Mouse (Mus musculus): ENCODE measurements around the gene C330021F23Rik. TPM values are rescaled to one million over a fixed set of nuclear protein-coding genes. Genes with fewer than 3 reads are reported as not detected.
"Not testable (repeated sequence)": the region's sequence is repeated elsewhere in the genome, so short reads cannot be mapped to it uniquely, and the experiment has no call there.

C330021F23Rik gene
- polyA plus RNA-seq, 1 experiment: 0.23 TPM

GRCm38 (mm10) chr8:3546511-3546910, 21.3 kb upstream of the C330021F23Rik start:
- no peak overlapping the region for H3K27ac ChIP-seq (ENCODE audit: insufficient read depth, low read length)
- TF ChIP-seq POLR2A (IDR thresholded peaks at IDR 0.05; ENCODE audit: extremely low read depth, insufficient read depth, low read length) (no peak), CTCF (IDR thresholded peaks at IDR 0.05; ENCODE audit: extremely low read depth, insufficient read depth, low read length) (no peak)
- no peak overlapping the region for H3K4me3 ChIP-seq (ENCODE audit: insufficient read depth, low read length)
- H3K4me1 ChIP-seq (ENCODE audit: control insufficient read depth, insufficient read depth, low read length): no peaks in the 10 kb centered on the region

DNA sequence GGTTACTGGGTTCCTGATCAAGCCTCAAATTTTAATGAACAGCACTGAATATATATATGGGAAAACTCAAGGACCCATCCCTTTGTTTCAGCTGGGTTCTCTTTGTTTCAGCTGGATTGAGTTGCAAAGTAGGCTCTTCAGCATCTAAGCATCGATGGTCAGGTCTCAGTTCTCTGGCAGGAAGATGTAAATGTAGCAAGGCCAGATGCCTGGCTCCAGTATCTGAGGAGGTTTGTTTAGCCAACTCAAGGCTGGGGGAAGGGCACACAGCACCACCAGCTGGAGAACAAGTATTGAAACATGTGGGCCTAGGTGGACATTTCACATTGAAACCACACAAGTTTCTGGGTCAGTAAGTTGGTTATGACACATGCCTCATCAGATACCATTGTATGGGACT, 15.6 kb upstream of the C330021F23Rik start:
- TF ChIP-seq POLR2A (IDR thresholded peaks at IDR 0.05; ENCODE audit: extremely low read depth, insufficient read depth, low read length) (no peak), CTCF (IDR thresholded peaks at IDR 0.05; ENCODE audit: extremely low read depth, insufficient read depth, low read length) (no peak)
- Histone ChIP-seq H3K4me1 (ENCODE audit: control insufficient read depth, insufficient read depth, low read length) (no peaks in the 10 kb centered on the region), H3K4me3 (ENCODE audit: insufficient read depth, low read length) (no peak overlapping the region), H3K27ac (ENCODE audit: insufficient read depth, low read length) (no peak overlapping the region)

DNA sequence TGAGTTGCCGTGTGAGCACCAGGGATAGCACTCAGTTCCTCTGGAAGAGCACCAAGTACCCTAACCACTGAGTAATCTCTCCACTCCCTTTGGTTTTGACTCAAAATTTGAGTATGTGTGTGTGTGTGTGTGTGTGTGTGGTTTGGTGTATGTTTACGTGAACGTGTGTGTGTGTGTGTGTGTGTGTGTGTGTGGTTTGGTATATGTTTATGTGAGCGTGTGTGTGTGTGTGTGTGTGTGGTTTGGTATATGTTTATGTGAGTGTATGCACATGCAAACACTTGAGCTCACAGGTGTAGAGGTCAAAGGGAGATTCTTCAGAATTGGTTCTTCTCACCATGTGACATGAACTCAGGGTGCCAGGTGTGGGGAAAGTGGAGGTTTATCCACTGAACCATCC, 11.7 kb upstream of the C330021F23Rik start:
- H3K27ac ChIP-seq (ENCODE audit: insufficient read depth, low read length): no peak overlapping the region
- TF ChIP-seq CTCF (IDR thresholded peaks at IDR 0.05; ENCODE audit: extremely low read depth, insufficient read depth, low read length): no peak
- TF ChIP-seq POLR2A (IDR thresholded peaks at IDR 0.05; ENCODE audit: extremely low read depth, insufficient read depth, low read length): no peak
- no peaks in the 10 kb centered on the region for H3K4me1 ChIP-seq (ENCODE audit: control insufficient read depth, insufficient read depth, low read length)
- H3K4me3 ChIP-seq (ENCODE audit: insufficient read depth, low read length): no peak overlapping the region

DNA sequence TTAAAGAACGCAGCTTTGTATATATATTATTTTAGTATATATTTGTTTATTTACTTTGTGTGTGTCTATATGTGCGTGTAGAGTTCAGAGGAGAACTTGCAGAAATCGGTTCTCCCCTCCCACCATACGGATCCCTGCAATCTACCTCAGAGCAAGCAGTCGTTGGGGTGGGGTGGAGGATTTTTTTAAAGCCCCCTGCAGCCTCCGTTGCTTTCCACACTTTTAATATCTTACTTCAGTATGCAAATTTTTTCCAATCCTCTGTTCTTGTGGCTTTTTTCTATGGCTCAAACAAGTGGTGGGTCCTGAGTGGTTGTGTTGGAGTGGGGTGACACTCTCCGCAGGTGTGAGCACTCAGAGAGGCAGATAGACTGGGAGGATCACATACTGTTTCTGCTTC, 588 bp downstream of the C330021F23Rik start:
- no peak overlapping the region for H3K27ac ChIP-seq (ENCODE audit: insufficient read depth, low read length)
- H3K4me1 ChIP-seq (ENCODE audit: control insufficient read depth, insufficient read depth, low read length): no peaks in the 10 kb centered on the region
- H3K4me3 ChIP-seq (ENCODE audit: insufficient read depth, low read length): no peak overlapping the region
- TF ChIP-seq CTCF (IDR thresholded peaks at IDR 0.05; ENCODE audit: extremely low read depth, insufficient read depth, low read length) (no peak), POLR2A (IDR thresholded peaks at IDR 0.05; ENCODE audit: extremely low read depth, insufficient read depth, low read length) (no peak)

- no peaks in the 10 kb centered on the region for H3K4me1 ChIP-seq (ENCODE audit: control insufficient read depth, insufficient read depth, low read length)
- no peak overlapping the region for H3K4me3 ChIP-seq (ENCODE audit: insufficient read depth, low read length)
- H3K27ac ChIP-seq (ENCODE audit: insufficient read depth, low read length): no peak overlapping the region
- TF ChIP-seq POLR2A (IDR thresholded peaks at IDR 0.05; ENCODE audit: extremely low read depth, insufficient read depth, low read length) (no peak), CTCF (IDR thresholded peaks at IDR 0.05; ENCODE audit: extremely low read depth, insufficient read depth, low read length) (no peak)
Measured at GRCm38 (mm10) chr8:3569784-3570183, 2.0 kb downstream of the C330021F23Rik start.

DNA sequence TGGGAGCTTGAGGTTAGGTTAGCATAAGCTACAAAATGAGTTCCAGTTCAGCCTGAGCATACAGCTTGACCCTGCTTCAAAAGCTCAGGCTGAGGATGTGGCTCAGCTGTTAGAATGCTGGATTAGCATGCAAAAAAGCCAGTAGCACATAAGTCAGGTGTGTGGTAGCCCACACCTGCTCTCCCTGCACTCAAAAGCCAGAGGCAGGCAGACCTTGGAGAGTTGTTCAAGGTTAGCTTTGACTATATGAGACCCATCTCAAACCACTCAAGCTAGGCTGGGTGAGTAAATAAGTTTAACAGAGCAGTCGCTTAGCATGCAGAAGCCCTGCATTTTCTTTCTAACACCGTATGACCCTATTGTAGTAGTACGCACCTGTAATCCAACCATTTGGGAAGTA, 6.8 kb downstream of the C330021F23Rik start:
- Histone ChIP-seq H3K27ac (ENCODE audit: insufficient read depth, low read length) (no peak overlapping the region), H3K4me1 (ENCODE audit: control insufficient read depth, insufficient read depth, low read length) (no peaks in the 10 kb centered on the region), H3K4me3 (ENCODE audit: insufficient read depth, low read length) (no peak overlapping the region)
- TF ChIP-seq POLR2A (IDR thresholded peaks at IDR 0.05; ENCODE audit: extremely low read depth, insufficient read depth, low read length) (no peak), CTCF (IDR thresholded peaks at IDR 0.05; ENCODE audit: extremely low read depth, insufficient read depth, low read length) (no peak)

DNA sequence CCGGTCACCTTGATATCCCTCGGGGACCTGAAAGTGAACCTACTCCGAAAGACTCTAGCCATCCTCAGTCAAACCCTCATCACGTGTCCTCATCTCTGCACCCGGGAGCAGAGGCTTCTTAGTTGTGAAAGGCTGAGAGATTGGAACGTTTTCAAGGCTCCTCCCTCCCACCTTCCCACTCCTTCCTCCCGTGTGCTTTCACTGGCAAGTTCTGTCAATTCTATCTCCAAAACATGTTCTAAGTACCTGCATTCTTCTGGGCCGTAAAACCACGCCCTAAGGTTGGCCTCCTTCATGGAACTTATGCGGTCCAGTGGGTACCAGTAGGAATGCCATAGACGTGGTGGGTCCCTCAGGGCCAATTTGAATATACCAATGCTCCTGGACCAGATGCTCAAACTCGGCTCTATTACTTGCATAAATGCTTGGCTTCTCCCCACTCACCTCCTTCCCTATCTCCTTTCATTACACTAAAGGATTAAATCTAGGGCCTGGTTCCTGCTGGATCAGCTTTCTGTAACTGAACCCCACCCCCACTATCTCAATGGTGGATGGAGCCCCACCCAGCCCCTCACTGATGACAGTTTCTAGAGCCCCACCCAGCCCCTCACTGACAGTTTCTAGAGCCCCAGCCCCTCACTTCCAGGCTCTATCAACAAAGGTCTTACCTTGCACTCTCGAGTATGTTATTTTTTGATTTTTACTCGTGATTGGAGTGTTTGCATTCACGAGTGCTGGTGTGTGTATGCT, 8.6 kb downstream of the C330021F23Rik start:
- no peak for TF ChIP-seq POLR2A (IDR thresholded peaks at IDR 0.05; ENCODE audit: extremely low read depth, insufficient read depth, low read length)
- TF ChIP-seq CTCF (IDR thresholded peaks at IDR 0.05; ENCODE audit: extremely low read depth, insufficient read depth, low read length): no peak
- H3K4me3 ChIP-seq (ENCODE audit: insufficient read depth, low read length): no peak overlapping the region
- no peak overlapping the region for H3K27ac ChIP-seq (ENCODE audit: insufficient read depth, low read length)
- no peaks in the 10 kb centered on the region for H3K4me1 ChIP-seq (ENCODE audit: control insufficient read depth, insufficient read depth, low read length)

GRCm38 (mm10) chr8:3579390-3580364, 11.9 kb downstream of the C330021F23Rik start:
- H3K4me1 ChIP-seq (ENCODE audit: control insufficient read depth, insufficient read depth, low read length): no peaks in the 10 kb centered on the region
- no peak overlapping the region for H3K27ac ChIP-seq (ENCODE audit: insufficient read depth, low read length)
- H3K4me3 ChIP-seq (ENCODE audit: insufficient read depth, low read length): no peak overlapping the region
- no peak for TF ChIP-seq POLR2A (IDR thresholded peaks at IDR 0.05; ENCODE audit: extremely low read depth, insufficient read depth, low read length)
- no peak for TF ChIP-seq CTCF (IDR thresholded peaks at IDR 0.05; ENCODE audit: extremely low read depth, insufficient read depth, low read length)

GRCm38 (mm10) chr8:3581961-3582360, 14.2 kb downstream of the C330021F23Rik start:
- H3K4me3 ChIP-seq (ENCODE audit: insufficient read depth, low read length); H3K27ac ChIP-seq (ENCODE audit: insufficient read depth, low read length); H3K4me1 ChIP-seq (ENCODE audit: control insufficient read depth, insufficient read depth, low read length): not testable (repeated sequence)

- Histone ChIP-seq H3K4me1 (ENCODE audit: control insufficient read depth, insufficient read depth, low read length) (no peaks in the 10 kb centered on the region), H3K4me3 (ENCODE audit: insufficient read depth, low read length) (no peak overlapping the region; the same call in 1 of the 2 replicates), H3K27ac (ENCODE audit: insufficient read depth, low read length) (no peak overlapping the region)
- TF ChIP-seq CTCF (IDR thresholded peaks at IDR 0.05; ENCODE audit: extremely low read depth, insufficient read depth, low read length) (no peak), POLR2A (IDR thresholded peaks at IDR 0.05; ENCODE audit: extremely low read depth, insufficient read depth, low read length) (no peak)
Measured at GRCm38 (mm10) chr8:3586452-3586851, 18.7 kb downstream of the C330021F23Rik start.
